Mouse (Mus musculus) liver, embryonic 12.5 days (tissue): ENCODE data around the gene C130074G19Rik. TPM values are rescaled to one million over a fixed set of nuclear protein-coding genes. Genes with fewer than 3 reads are reported as not detected.

Experiments
- ATAC-seq: fragments of 200-750 bp; cut with Nextera tagmentation; 2 replicates; pipeline ENCODE4 v1.8.0; 2017; ENCODE audit warnings: moderate number of reproducible peaks, mild to moderate bottlenecking, moderate library complexity
- H3K27ac ChIP-seq: fragments of 300-500 bp; sonication (generic); 2 replicates; pipeline ENCODE4 v1.5.1; 2016; ENCODE audit warnings: mild to moderate bottlenecking
- H3K27me3 ChIP-seq: fragments of 300-500 bp; sonication (generic); replicated peaks from 2 replicates; pipeline ENCODE4 v1.6.1; 2016; ENCODE audit warnings: mild to moderate bottlenecking, moderate library complexity
- H3K36me3 ChIP-seq: fragments of 300-500 bp; sonication (generic); 2 replicates; pipeline ENCODE4 v1.6.1; 2016; ENCODE audit warnings: mild to moderate bottlenecking, moderate library complexity
- H3K4me1 ChIP-seq: fragments of 300-500 bp; sonication (generic); 2 replicates; pipeline ENCODE4 v1.6.1; 2016
- H3K4me2 ChIP-seq: fragments of 300-500 bp; sonication (generic); 2 replicates; pipeline ENCODE4 v1.6.1; 2016; ENCODE audit warnings: mild to moderate bottlenecking, moderate library complexity
- H3K4me3 ChIP-seq: fragments of 300-500 bp; sonication (generic); 2 replicates; pipeline ENCODE4 v1.5.1; 2016; ENCODE audit warnings: mild to moderate bottlenecking, moderate library complexity
- H3K9ac ChIP-seq: fragments of 300-500 bp; sonication (generic); 2 replicates; pipeline ENCODE4 v1.6.1; 2016; ENCODE audit warnings: mild to moderate bottlenecking, moderate library complexity
- H3K9me3 ChIP-seq: fragments of 300-500 bp; sonication (generic); replicated peaks from 2 replicates; pipeline ENCODE4 v1.6.1; 2016; ENCODE audit warnings: mild to moderate bottlenecking, moderate library complexity
- WGBS: fragments of 180-500 bp; shearing (Covaris S2); methylation state at CpG from one replicate; pipeline ENCODE4 v1.1.7; 2016; ENCODE audit not compliant: insufficient replicate concordance; 5-methylcytosine and 5-hydroxymethylcytosine counted together
- polyA plus RNA-seq: library from polyadenylated mRNA; unstranded; fragments of >200 nt; fragmentation: Nextera tagmentation; extraction: Ambion mirVana; gene quantifications from 2 replicates; pipeline ENCODE4 v1.2.1, GENCODE M21; 2016

Gene C130074G19Rik
- polyA plus RNA-seq, 1 experiment from 2014 or later, result 1.2 TPM

- H3K4me2 ChIP-seq, result no peak overlapping the region
- no peak overlapping the region for H3K4me3 ChIP-seq
- no peaks in the 10 kb centered on the region for H3K9me3 ChIP-seq
- H3K27me3 ChIP-seq, result no peaks in the 10 kb centered on the region
- no peaks in the 10 kb centered on the region for H3K36me3 ChIP-seq
- no peak overlapping the region for H3K9ac ChIP-seq
- 70% methylated on average over 19 of the region's 19 CpGs for WGBS
- ATAC-seq, result no peak
- no peaks in the 10 kb centered on the region for H3K4me1 ChIP-seq
- H3K27ac ChIP-seq, result no peak overlapping the region
These were observed 22.4 kb upstream of the C130074G19Rik start for GRCm38 (mm10) chr1:184905371-184905770.

GRCm38 (mm10) chr1:184903697-184904096, 20.7 kb upstream of the C130074G19Rik start:
- 68% methylated on average over 7 of the region's 7 CpGs for WGBS
- no peak for ATAC-seq
- Histone ChIP-seq H3K9me3 (no peaks in the 10 kb centered on the region), H3K27ac (no peak overlapping the region), H3K9ac (no peak overlapping the region), H3K4me1 (no peaks in the 10 kb centered on the region), H3K4me2 (no peak overlapping the region), H3K27me3 (no peaks in the 10 kb centered on the region), H3K36me3 (no peaks in the 10 kb centered on the region), H3K4me3 (no peak overlapping the region)

GRCm38 (mm10) chr1:184902886-184903285, 19.9 kb upstream of the C130074G19Rik start:
- H3K36me3 ChIP-seq, result no peaks in the 10 kb centered on the region
- ATAC-seq, result no peak
- WGBS, result 73% methylated on average over 7 of the region's 7 CpGs

GRCm38 (mm10) chr1:184897350-184897749, 14.3 kb upstream of the C130074G19Rik start:
- no peak for ATAC-seq
- WGBS, result 77% methylated on average over 16 of the region's 16 CpGs

More at GRCm38 (mm10) chr1:184902886-184903285, 19.9 kb upstream of the C130074G19Rik start:
- Histone ChIP-seq H3K27ac (no peak overlapping the region), H3K9me3 (no peaks in the 10 kb centered on the region), H3K4me3 (no peak overlapping the region), H3K27me3 (no peaks in the 10 kb centered on the region), H3K4me2 (no peak overlapping the region), H3K9ac (no peak overlapping the region), H3K4me1 (no peaks in the 10 kb centered on the region)

GRCm38 (mm10) chr1:184891998-184892397, 9.0 kb upstream of the C130074G19Rik start:
- ATAC-seq, result no peak
- Histone ChIP-seq H3K4me3 (no peak overlapping the region), H3K4me1 (no peaks in the 10 kb centered on the region)

More at GRCm38 (mm10) chr1:184897350-184897749, 14.3 kb upstream of the C130074G19Rik start:
- Histone ChIP-seq H3K27me3 (no peaks in the 10 kb centered on the region), H3K9me3 (no peaks in the 10 kb centered on the region), H3K4me3 (no peak overlapping the region), H3K4me1 (no peaks in the 10 kb centered on the region), H3K36me3 (no peaks in the 10 kb centered on the region), H3K4me2 (no peak overlapping the region), H3K27ac (no peak overlapping the region), H3K9ac (no peak overlapping the region)

GRCm38 (mm10) chr1:184889454-184889853, 6.4 kb upstream of the C130074G19Rik start:
- Histone ChIP-seq H3K27me3 (no peaks in the 10 kb centered on the region; the same call in 1 of the 2 replicates), H3K4me1 (no peaks in the 10 kb centered on the region), H3K9me3 (no peaks in the 10 kb centered on the region), H3K4me2 (no peak overlapping the region), H3K4me3 (no peak overlapping the region), H3K27ac (no peak overlapping the region), H3K36me3 (no peaks in the 10 kb centered on the region), H3K9ac (no peak overlapping the region)
- 74% methylated on average over 6 of the region's 6 CpGs for WGBS
- ATAC-seq, result peak; percentile 27; the same call in 1 of the 2 replicates

More at GRCm38 (mm10) chr1:184891998-184892397, 9.0 kb upstream of the C130074G19Rik start:
- no peak overlapping the region for H3K27ac ChIP-seq
- 75% methylated on average over 3 of the region's 3 CpGs for WGBS
- H3K4me2 ChIP-seq, result no peak overlapping the region
- no peaks in the 10 kb centered on the region for H3K27me3 ChIP-seq
- no peaks in the 10 kb centered on the region for H3K36me3 ChIP-seq
- H3K9ac ChIP-seq, result no peak overlapping the region
- no peaks in the 10 kb centered on the region for H3K9me3 ChIP-seq

- Histone ChIP-seq H3K27ac (no peak overlapping the region), H3K27me3 (peaks cover 30% of the 10 kb centered on the region), H3K4me1 (0 out of 2 replicates have a peak, but pooled peaks cover 10% of the 10 kb centered on the region), H3K9me3 (no peaks in the 10 kb centered on the region), H3K4me3 (no peak overlapping the region), H3K36me3 (no peaks in the 10 kb centered on the region), H3K4me2 (no peak overlapping the region), H3K9ac (no peak overlapping the region)
- 66% methylated on average over 1 of the region's 1 CpGs for WGBS
- no peak for ATAC-seq
These were observed 3.1 kb upstream of the C130074G19Rik start for GRCm38 (mm10) chr1:184886160-184886559.

- Histone ChIP-seq H3K9ac (peak overlapping the region; percentile 47; the same call in 1 of the 2 replicates), H3K27me3 (peaks cover 38% of the 10 kb centered on the region), H3K27ac (no peak overlapping the region), H3K4me2 (peak overlapping the region; percentile 63), H3K36me3 (no peaks in the 10 kb centered on the region), H3K9me3 (no peaks in the 10 kb centered on the region), H3K4me3 (peak overlapping the region; percentile 55), H3K4me1 (peaks cover 20% of the 10 kb centered on the region; the same call in 1 of the 2 replicates)
- no peak for ATAC-seq
- 34% methylated on average over 7 of the region's 7 CpGs for WGBS
These were observed 1.2 kb downstream of the C130074G19Rik start for GRCm38 (mm10) chr1:184881861-184882260.

GRCm38 (mm10) chr1:184881211-184881610, 1.8 kb downstream of the C130074G19Rik start:
- peak overlapping the region; percentile 55 for H3K4me3 ChIP-seq
- H3K4me2 ChIP-seq, result peak overlapping the region; percentile 63
- peaks cover 20% of the 10 kb centered on the region; the same call in 1 of the 2 replicates for H3K4me1 ChIP-seq
- ATAC-seq, result no peak
- H3K9me3 ChIP-seq, result no peaks in the 10 kb centered on the region
- 71% methylated on average over 5 of the region's 5 CpGs for WGBS
- no peaks in the 10 kb centered on the region for H3K36me3 ChIP-seq
- H3K27me3 ChIP-seq, result peaks cover 38% of the 10 kb centered on the region
- no peak overlapping the region; the same call in 1 of the 2 replicates for H3K9ac ChIP-seq
- H3K27ac ChIP-seq, result no peak overlapping the region

- peaks cover 35% of the 10 kb centered on the region for H3K27me3 ChIP-seq
- peaks cover 20% of the 10 kb centered on the region; the same call in 1 of the 2 replicates for H3K4me1 ChIP-seq
- 66% methylated on average over 6 of the region's 6 CpGs for WGBS
- H3K4me2 ChIP-seq, result no peak overlapping the region
- no peak for ATAC-seq
- 0 out of 2 replicates have a peak overlapping the region, but pooled peaks have one; percentile 8 for H3K27ac ChIP-seq
- no peaks in the 10 kb centered on the region for H3K36me3 ChIP-seq
- no peak overlapping the region for H3K4me3 ChIP-seq
- H3K9ac ChIP-seq, result no peak overlapping the region
- H3K9me3 ChIP-seq, result no peaks in the 10 kb centered on the region
These were observed 4.2 kb downstream of the C130074G19Rik start for GRCm38 (mm10) chr1:184878860-184879259.

GRCm38 (mm10) chr1:184877306-184877705, 5.7 kb downstream of the C130074G19Rik start:
- WGBS, result 53% methylated on average over 2 of the region's 2 CpGs
- H3K27me3 ChIP-seq, result peaks cover 19% of the 10 kb centered on the region
- peaks cover 19% of the 10 kb centered on the region; the same call in 1 of the 2 replicates for H3K4me1 ChIP-seq
- H3K36me3 ChIP-seq, result no peaks in the 10 kb centered on the region
- H3K4me3 ChIP-seq, result no peak overlapping the region
- H3K27ac ChIP-seq, result no peak overlapping the region
- ATAC-seq, result no peak
- no peaks in the 10 kb centered on the region for H3K9me3 ChIP-seq
- no peak overlapping the region for H3K9ac ChIP-seq
- no peak overlapping the region for H3K4me2 ChIP-seq

GRCm38 (mm10) chr1:184873910-184874309, 9.1 kb downstream of the C130074G19Rik start:
- Histone ChIP-seq H3K27me3 (peaks cover 2% of the 10 kb centered on the region; the same call in 1 of the 2 replicates), H3K36me3 (no peaks in the 10 kb centered on the region), H3K4me3 (no peak overlapping the region), H3K9ac (no peak overlapping the region), H3K9me3 (no peaks in the 10 kb centered on the region), H3K4me1 (peaks cover 22% of the 10 kb centered on the region; the same call in 1 of the 2 replicates), H3K4me2 (no peak overlapping the region), H3K27ac (no peak overlapping the region; the same call in 1 of the 2 replicates)
- WGBS, result 68% methylated on average over 11 of the region's 11 CpGs
- ATAC-seq, result no peak
